Mouse (Mus musculus) Muller cell, postnatal 12 days (primary cell): Measurements from ENCODE around the gene Gm13696.
"Not testable (repeated sequence)": the region's sequence is repeated elsewhere in the genome, so short reads cannot be mapped to it uniquely, and the experiment has no call there.

Experiments used
- DNase-seq: peaks from one replicate; pipeline ENCODE4 v3.0.0-alpha.2; 2015; ENCODE audit errors: inconsistent ontology term

Gm13696 gene

DNA sequence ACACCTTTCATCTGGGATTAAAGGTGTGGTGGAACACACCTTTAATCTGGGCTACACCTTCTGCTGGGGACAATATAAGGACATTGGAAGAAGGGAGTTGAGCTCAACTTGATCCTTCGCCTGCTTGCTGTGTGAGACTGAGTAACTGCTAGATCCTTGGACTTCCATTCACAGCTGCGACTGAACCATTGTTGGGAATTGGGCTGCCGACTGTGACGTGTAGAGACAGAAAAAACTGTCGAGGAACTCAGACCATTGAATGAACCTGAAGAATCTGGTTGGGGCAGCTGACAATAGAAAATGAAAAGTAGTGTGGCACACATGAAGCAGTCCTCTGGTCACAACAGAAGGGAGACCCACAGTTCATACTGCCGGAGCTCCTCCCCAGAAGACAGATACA, at the start of gene Gm13696:
Gene Gm13696, plus strand, starts transcription at position 301 of the 400 bp plus-strand sequence.
- not testable (repeated sequence) for DNase-seq

DNA sequence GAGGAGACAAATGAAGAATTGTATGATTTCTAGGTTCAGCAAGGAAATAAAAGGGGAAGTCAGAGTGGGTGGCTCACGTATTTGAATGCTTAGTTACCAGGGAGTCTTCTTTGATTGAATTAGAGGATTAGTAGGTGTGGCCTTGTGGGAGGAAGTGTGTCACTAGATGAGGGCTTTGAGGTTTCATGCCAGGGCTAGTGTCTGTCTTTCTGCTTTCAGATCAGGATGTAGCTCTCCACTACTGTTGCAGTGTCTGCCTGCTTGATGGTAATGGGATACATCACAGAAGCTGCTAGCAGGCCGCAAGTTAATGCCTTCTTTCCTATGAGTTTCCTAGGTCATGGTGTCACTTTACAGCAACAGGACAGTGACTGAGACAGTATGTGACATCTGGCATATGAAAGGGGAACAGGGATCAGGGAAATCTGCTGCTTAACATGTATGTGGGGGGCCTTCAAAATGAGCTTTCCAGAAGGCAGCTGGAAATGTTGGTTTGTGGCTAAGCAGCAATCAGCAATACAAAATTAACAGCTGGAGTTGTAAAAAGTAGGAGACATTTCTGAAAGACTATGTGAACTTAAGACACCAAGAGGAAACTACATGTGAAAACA, 43.3 kb upstream of the Gm13696 start:
- DNase-seq = no peak

DNA sequence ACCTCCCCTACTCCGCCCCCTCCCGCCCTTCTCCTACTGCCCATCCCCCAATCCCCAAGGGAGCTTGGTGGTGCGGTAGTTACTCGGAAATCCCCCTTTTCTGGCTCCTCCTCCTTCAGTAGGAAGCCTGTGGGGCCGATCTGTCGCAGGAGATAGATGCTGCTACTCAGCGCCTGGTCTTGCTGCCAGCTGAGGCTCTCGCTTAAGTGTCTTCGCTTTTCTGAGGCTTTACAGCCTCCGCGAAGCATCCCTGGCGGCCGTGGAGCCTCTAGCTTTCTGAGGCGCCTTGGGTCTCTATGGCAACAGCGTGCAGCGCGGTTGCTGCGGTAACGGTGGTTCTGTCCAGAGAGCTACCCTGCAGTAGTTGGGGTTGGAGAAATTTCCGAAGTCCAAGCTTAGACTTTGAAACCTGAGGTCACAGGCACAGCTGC, 32.0 kb upstream of the Gm13696 start, which contains the start of gene Zswim2:
Gene Zswim2, minus strand, starts transcription at position 298 of the 431 bp plus-strand sequence.
- peak; percentile 60 for DNase-seq

DNA sequence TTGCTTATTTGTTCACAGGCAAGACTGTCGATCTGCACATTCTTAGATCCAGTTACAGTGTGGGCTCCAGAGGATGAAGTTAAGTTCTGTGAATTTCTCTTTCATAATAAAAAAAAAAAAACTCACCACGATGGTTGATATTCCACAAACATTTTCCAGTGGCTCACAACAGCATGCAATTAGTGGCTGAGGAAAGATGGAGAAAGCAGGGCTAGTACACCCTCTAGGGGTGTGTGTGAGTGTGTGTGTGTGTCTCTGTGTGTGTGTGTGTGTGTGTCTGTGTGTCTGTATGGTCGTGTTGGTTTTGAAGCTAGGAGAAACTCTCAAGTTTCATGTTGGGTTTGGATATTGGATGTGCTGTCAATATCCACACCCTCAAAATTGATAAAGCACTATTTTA, 31.5 kb upstream of the Gm13696 start:
- no peak for DNase-seq

DNA sequence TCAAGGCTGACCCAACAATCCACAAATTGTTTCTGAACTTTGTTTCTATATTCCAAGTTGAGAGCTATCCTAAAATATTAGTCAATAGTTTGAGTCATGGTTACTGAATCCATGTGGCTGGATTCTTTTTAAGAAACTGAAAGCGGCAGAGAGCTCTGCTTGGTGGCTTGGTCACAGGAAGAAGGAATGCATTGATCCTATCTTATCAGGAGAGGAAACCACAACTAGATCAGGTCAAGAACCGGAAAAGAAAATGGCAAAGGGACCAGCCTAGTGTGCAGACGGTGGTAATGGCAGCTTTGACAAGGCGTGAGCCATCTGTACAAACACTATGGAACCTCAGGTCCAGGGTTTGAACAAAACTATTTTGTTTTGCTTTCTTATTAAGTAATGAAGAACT, 31.1 kb upstream of the Gm13696 start:
- DNase-seq = peak; percentile 11

DNA sequence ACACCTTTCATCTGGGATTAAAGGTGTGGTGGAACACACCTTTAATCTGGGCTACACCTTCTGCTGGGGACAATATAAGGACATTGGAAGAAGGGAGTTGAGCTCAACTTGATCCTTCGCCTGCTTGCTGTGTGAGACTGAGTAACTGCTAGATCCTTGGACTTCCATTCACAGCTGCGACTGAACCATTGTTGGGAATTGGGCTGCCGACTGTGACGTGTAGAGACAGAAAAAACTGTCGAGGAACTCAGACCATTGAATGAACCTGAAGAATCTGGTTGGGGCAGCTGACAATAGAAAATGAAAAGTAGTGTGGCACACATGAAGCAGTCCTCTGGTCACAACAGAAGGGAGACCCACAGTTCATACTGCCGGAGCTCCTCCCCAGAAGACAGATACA, 17.5 kb upstream of the Gm13696 start, which contains the start of gene Gm13698:
Gene Gm13698, plus strand, starts transcription at position 301 of the 400 bp plus-strand sequence.
- not testable (repeated sequence) for DNase-seq

DNA sequence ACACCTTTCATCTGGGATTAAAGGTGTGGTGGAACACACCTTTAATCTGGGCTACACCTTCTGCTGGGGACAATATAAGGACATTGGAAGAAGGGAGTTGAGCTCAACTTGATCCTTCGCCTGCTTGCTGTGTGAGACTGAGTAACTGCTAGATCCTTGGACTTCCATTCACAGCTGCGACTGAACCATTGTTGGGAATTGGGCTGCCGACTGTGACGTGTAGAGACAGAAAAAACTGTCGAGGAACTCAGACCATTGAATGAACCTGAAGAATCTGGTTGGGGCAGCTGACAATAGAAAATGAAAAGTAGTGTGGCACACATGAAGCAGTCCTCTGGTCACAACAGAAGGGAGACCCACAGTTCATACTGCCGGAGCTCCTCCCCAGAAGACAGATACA, 11.7 kb upstream of the Gm13696 start, which contains the start of gene Gm13693:
Gene Gm13693, plus strand, starts transcription at position 301 of the 400 bp plus-strand sequence.
- DNase-seq = not testable (repeated sequence)

DNA sequence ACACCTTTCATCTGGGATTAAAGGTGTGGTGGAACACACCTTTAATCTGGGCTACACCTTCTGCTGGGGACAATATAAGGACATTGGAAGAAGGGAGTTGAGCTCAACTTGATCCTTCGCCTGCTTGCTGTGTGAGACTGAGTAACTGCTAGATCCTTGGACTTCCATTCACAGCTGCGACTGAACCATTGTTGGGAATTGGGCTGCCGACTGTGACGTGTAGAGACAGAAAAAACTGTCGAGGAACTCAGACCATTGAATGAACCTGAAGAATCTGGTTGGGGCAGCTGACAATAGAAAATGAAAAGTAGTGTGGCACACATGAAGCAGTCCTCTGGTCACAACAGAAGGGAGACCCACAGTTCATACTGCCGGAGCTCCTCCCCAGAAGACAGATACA, 5.9 kb upstream of the Gm13696 start, which contains the start of gene Gm13695:
Gene Gm13695, plus strand, starts transcription at position 301 of the 400 bp plus-strand sequence.
- DNase-seq = not testable (repeated sequence)

DNA sequence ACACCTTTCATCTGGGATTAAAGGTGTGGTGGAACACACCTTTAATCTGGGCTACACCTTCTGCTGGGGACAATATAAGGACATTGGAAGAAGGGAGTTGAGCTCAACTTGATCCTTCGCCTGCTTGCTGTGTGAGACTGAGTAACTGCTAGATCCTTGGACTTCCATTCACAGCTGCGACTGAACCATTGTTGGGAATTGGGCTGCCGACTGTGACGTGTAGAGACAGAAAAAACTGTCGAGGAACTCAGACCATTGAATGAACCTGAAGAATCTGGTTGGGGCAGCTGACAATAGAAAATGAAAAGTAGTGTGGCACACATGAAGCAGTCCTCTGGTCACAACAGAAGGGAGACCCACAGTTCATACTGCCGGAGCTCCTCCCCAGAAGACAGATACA, 5.7 kb downstream of the Gm13696 start, which contains the start of gene Gm13694:
Gene Gm13694, plus strand, starts transcription at position 301 of the 400 bp plus-strand sequence.
- not testable (repeated sequence) for DNase-seq

DNA sequence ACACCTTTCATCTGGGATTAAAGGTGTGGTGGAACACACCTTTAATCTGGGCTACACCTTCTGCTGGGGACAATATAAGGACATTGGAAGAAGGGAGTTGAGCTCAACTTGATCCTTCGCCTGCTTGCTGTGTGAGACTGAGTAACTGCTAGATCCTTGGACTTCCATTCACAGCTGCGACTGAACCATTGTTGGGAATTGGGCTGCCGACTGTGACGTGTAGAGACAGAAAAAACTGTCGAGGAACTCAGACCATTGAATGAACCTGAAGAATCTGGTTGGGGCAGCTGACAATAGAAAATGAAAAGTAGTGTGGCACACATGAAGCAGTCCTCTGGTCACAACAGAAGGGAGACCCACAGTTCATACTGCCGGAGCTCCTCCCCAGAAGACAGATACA, 11.5 kb downstream of the Gm13696 start, which contains the start of gene Gm13697:
Gene Gm13697, plus strand, starts transcription at position 301 of the 400 bp plus-strand sequence.
- not testable (repeated sequence) for DNase-seq

DNA sequence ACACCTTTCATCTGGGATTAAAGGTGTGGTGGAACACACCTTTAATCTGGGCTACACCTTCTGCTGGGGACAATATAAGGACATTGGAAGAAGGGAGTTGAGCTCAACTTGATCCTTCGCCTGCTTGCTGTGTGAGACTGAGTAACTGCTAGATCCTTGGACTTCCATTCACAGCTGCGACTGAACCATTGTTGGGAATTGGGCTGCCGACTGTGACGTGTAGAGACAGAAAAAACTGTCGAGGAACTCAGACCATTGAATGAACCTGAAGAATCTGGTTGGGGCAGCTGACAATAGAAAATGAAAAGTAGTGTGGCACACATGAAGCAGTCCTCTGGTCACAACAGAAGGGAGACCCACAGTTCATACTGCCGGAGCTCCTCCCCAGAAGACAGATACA, 17.3 kb downstream of the Gm13696 start, which contains the start of gene Gm13691:
Gene Gm13691, plus strand, starts transcription at position 301 of the 400 bp plus-strand sequence.
- DNase-seq = not testable (repeated sequence)

DNA sequence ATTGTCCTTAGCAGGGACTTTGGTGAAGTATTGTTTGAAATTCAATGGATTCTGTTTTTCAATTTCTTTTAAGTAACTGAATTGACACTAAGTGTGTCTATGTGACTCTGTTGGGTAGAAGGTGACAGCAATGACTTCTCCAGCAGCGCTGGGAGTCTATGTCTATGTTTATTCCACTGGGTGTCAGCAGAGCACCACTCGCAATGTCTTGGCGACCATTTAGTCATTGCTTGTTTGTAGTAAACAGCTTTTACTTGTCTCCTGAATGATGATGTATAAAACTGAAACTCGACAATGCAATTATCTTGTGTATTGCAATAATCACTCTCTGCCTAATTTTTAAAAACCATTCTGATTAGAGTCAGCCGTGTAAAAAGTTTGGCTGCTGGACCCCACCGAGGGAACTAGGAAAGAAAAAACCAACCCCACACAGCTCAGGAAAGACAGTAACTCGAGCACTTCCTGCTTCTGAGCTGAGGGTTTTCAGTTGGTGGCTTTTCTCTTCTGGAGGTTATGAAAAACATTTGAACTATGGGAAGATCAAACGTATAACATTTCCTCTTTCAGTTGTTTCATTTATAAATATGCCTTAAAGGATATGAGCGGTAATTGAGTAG, 20.8 kb downstream of the Gm13696 start:
- not testable (repeated sequence) for DNase-seq

DNA sequence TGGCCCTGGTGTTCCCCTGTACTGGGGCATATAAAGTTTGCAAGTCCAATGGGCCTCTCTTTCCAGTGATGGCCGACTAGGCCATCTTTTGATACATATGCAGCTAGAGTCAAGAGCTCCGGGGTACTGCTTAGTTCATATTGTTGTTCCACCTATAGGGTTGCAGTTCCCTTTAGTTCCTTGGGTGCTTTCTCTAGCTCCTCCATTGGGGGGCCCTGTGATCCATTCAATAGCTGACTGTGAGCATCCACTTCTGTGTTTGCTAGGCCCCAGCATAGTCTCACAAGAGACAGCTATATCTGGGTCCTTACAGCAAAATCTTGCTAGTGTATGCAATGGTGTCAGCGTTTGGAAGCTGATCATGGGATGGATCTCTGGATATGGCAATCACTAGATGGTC, 21.6 kb downstream of the Gm13696 start:
- DNase-seq = not testable (repeated sequence)

DNA sequence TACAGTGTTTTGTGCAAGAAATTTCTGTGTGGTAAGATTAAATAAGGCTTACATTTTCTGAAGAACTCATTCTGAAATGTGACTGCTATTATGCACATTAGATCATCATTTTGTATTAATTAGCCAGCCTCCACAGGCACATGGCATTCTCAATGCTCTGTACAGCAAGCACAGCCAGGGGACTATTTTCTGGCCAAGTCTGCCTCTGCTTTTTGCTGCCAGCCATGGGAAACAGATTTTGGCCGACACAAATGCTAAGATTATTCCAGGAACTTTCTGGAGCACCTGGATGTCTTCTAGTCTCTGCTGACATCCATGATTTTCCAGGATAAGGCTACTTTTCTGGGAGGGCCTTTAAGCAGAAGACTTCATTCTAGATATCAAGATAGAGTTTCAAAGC, 36.0 kb downstream of the Gm13696 start:
- no peak for DNase-seq

DNA sequence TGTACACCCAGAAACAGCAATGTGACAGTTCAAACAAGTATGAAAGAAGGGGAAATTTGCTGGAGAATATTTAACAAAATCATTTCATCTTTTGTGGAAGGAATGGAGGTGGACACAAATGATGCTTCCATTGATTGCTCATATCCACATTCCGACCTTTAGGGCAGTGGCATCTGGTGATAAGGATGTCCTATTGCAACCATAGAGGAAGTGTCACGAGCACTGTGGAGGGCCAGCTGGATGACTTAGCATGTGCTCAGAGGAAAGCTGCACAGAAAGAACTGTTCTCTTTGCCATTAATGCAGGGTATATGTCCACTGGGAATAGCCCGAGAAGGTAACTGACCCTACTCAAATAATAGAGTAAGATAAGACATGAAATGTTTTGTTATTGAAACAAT, 36.9 kb downstream of the Gm13696 start:
- DNase-seq = no peak

DNA sequence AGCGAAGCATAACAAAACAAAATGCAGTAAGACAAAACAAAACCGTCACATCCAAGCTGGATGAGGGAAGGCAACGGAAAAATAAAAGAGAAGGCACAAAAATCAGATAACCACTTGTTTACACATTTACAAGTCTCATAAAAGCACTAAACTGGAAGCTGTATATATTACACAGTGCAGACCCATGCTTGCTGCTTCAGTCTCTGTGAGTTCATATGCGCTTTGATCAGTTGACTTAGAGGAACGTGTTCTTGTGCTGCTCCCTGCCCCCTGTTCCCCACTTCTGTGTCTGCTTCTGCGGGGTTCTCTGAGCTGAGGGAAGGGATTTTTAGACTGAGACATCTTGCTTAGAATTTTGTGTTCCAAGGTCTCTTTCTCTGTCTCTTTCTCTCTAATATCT, 41.6 kb downstream of the Gm13696 start:
- DNase-seq = no peak

DNA sequence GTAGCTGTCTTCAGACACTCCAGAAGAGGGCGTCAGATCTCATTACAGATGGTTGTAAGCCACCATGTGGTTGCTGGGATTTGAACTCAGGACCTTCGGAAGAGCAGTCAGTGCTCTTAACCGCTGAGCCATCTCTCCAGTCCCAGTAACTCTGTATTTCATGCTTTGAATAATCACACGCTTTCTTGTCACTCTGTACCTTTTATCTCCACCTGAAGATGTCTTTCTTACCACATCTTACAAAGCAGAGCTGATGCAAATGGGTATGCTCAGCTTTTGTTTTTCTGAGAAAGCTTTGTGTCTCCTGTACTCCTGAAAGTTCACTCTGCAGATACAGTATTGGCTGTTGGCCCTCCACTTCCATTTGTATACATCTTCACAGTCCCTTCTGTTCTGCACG, 43.4 kb downstream of the Gm13696 start:
- not testable (repeated sequence) for DNase-seq

DNA sequence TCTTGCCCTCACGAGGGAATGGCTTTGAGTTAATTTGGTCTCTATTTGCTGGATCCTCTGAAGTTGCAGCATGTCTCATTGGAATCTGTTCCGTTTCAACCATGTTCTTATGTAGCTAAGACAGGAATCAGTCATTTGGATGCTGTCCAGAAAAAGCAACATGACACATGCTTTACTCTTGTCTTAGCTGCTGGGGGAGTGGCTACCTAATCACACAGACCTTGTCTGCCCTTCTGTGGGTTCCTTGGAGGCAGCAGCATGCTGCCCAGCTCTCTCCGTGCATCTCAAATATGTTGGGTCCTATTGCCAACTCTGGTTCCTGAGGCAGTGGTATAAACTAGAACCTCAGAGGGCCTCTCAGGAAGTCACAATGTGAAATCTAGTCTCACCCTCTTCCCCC, 45.4 kb downstream of the Gm13696 start:
- peak; percentile 16 for DNase-seq

DNA sequence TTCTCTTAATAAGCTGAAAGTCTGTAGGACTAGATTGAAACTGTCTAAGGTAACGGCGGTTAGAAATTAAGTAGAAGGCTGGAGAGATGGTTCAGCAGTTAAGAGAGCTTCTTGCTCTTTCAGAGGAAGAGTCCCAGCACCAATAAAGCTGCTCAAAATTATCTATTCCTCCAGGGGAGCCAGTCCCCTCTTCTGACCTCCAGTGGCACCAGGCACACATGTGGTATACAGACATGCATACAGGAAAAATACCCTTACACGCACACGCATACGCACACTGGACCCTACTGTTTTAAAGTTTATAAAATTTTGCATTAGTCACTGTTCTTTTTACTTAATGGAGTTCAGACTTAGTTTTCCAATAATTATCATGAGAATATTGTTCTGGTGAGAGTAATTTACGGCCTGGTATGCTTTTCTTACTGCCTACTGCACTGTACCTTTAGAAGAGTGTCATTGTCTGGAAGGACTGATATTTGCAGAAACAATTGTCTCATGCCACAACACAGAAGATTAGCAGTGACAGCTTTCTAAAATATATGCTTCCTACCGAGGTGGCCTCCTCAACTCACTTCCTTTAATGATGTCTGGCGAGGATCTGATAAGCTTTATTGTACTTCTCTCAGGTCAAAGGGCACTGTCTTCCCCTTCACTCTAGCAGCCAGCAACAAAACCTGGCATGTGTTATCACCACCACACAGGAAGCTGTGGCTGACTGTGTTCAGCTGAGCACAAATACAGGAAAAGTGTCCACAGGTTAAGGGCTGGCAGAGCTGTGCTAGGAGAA, 46.8 kb downstream of the Gm13696 start:
- no peak for DNase-seq

DNA sequence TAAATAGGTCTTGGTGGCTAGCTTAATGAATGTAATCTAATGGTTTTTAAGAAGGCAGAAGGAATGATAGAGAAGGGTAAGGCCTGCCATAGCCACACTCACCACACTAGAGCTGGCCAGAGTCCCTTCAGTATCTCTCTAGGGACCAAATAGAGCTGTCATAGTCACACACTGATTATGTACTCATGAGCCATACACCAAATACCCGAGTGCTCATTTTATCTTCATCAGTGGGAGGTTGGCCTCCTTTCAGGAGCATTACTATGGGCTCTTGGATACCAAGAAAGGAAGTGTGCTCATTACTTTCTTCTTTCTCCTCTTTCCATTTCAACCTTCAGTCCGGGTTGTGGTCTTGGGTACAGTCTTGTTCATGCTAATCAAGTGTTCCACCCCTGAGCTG, 49.0 kb downstream of the Gm13696 start:
- DNase-seq = no peak

DNA sequence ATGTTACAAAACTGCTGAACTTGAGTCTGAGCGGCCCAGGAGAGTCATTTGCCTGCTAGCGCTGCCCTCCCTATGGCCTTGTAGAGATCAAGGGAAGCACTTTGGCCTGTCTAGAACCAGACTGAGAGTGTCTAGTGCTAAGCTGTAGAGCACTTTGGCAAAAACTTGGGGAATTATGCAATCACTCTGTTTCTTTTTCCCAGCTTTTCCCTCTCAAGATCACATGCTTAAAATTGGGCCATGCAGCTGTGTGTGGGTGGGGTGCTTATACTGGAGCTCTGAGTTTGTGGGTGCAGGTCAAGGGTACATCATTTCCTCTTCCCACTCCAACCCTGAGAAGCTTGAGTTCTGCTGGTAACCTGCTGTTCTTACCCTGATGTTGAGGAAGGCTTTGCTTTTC, 50.0 kb downstream of the Gm13696 start:
- DNase-seq = no peak

DNA sequence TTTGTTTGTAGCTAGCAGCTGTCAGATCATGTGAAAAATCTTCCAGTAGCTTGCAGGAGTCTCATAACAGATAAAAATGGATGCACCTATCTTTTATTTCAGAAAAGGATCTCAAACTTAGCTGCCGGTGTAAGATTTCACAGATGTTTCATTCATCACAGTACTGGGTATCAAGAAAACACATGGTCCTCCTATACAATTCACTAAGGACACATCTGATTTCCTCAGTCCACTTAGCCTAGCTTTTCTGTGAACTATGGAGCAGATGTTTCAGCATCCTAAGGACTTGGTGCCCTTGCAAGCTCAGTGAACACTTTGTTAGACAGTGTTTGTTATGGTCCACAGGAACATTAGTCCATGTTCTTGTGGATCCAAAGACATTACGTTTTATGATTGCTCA, 50.4 kb downstream of the Gm13696 start:
- DNase-seq = no peak
